Mouse (Mus musculus): ENCODE data around the gene Rbm28. TPM values are rescaled to one million over a fixed set of nuclear protein-coding genes. Genes with fewer than 3 reads are reported as not detected.

The Rbm28 gene
- polyA plus RNA-seq, 1 experiment from 2014 or later, result 74.8 TPM

GRCm38 (mm10) chr6:29206006-29206405 is 41.2 kb upstream of the Rbm28 start:
- Histone ChIP-seq H3K27me3 (ENCODE audit: control insufficient read depth, insufficient read depth, low read length) (no peaks in the 10 kb centered on the region), H3K27ac (ENCODE audit: low read depth, low read length) (no peak overlapping the region), H3K9ac (ENCODE audit: low read length) (no peak overlapping the region), H3K4me1 (replicated peaks; ENCODE audit: control insufficient read depth, insufficient read depth, low read length) (peaks cover under 1% of the 10 kb centered on the region; the same call in 1 of the 2 replicates), H3K9me3 (ENCODE audit: control insufficient read depth, low read length) (no peaks in the 10 kb centered on the region), H3K4me3 (ENCODE audit: low read depth, low read length) (no peak overlapping the region), H3K4me2 (ENCODE audit: low read depth, low read length, severe bottlenecking) (no peak overlapping the region), H3K36me3 (ENCODE audit: control insufficient read depth, insufficient read depth, low read length) (no peaks in the 10 kb centered on the region; the same call in 1 of the 2 replicates)
- whole genome bisulfite sequencing, result 97% methylated on average over 10 of the region's 10 CpGs
- ATAC-seq (replicated peaks; ENCODE audit: low FRiP score) (no peak), DNase-seq (ENCODE audit: low spot score) (no peak)

- H3K27me3 ChIP-seq (ENCODE audit: control insufficient read depth, insufficient read depth, low read length), result no peaks in the 10 kb centered on the region
- H3K4me1 ChIP-seq (replicated peaks; ENCODE audit: control insufficient read depth, insufficient read depth, low read length), result no peaks in the 10 kb centered on the region
- no peak overlapping the region for H3K27ac ChIP-seq (ENCODE audit: low read depth, low read length)
- no peak overlapping the region for H3K4me2 ChIP-seq (ENCODE audit: low read depth, low read length, severe bottlenecking)
- H3K9me3 ChIP-seq (ENCODE audit: control insufficient read depth, low read length), result no peaks in the 10 kb centered on the region
- ATAC-seq (replicated peaks; ENCODE audit: low FRiP score) (peak; percentile 74), DNase-seq (ENCODE audit: low spot score) (peak; percentile 78)
- 54% methylated on average over 15 of the region's 15 CpGs for WGBS
- H3K9ac ChIP-seq (ENCODE audit: low read length), result no peak overlapping the region
- H3K36me3 ChIP-seq (ENCODE audit: control insufficient read depth, insufficient read depth, low read length), result no peaks in the 10 kb centered on the region; the same call in 1 of the 2 replicates
- no peak overlapping the region for H3K4me3 ChIP-seq (ENCODE audit: low read depth, low read length)
Observed at GRCm38 (mm10) chr6:29204932-29205614, 40.3 kb upstream of the Rbm28 start.

- Histone ChIP-seq H3K4me3 (ENCODE audit: low read depth, low read length) (no peak overlapping the region), H3K27me3 (ENCODE audit: control insufficient read depth, insufficient read depth, low read length) (no peaks in the 10 kb centered on the region), H3K9me3 (ENCODE audit: control insufficient read depth, low read length) (no peaks in the 10 kb centered on the region), H3K9ac (ENCODE audit: low read length) (no peak overlapping the region), H3K4me2 (ENCODE audit: low read depth, low read length, severe bottlenecking) (no peak overlapping the region), H3K27ac (ENCODE audit: low read depth, low read length) (no peak overlapping the region), H3K4me1 (replicated peaks; ENCODE audit: control insufficient read depth, insufficient read depth, low read length) (no peaks in the 10 kb centered on the region), H3K36me3 (ENCODE audit: control insufficient read depth, insufficient read depth, low read length) (no peaks in the 10 kb centered on the region; the same call in 1 of the 2 replicates)
- 90% methylated on average over 6 of the region's 6 CpGs for WGBS
- ATAC-seq (replicated peaks; ENCODE audit: low FRiP score) (no peak), DNase-seq (ENCODE audit: low spot score) (no peak)
Observed at GRCm38 (mm10) chr6:29203861-29204585, 39.2 kb upstream of the Rbm28 start.

- H3K9me3 ChIP-seq (ENCODE audit: control insufficient read depth, low read length), result no peaks in the 10 kb centered on the region
- DNase-seq (ENCODE audit: low spot score), result no peak
- H3K4me1 ChIP-seq (replicated peaks; ENCODE audit: control insufficient read depth, insufficient read depth, low read length), result 0 out of 2 replicates have a peak, but pooled peaks cover 2% of the 10 kb centered on the region
- H3K27ac ChIP-seq (ENCODE audit: low read depth, low read length), result no peak overlapping the region
- H3K4me2 ChIP-seq (ENCODE audit: low read depth, low read length, severe bottlenecking), result no peak overlapping the region
- H3K9ac ChIP-seq (ENCODE audit: low read length), result no peak overlapping the region
- no peak for ATAC-seq (replicated peaks; ENCODE audit: low FRiP score)
- H3K27me3 ChIP-seq (ENCODE audit: control insufficient read depth, insufficient read depth, low read length), result peaks cover 1% of the 10 kb centered on the region; the same call in 1 of the 2 replicates
- no peak overlapping the region for H3K4me3 ChIP-seq (ENCODE audit: low read depth, low read length)
- 91% methylated on average over 13 of the region's 13 CpGs for WGBS
- H3K36me3 ChIP-seq (ENCODE audit: control insufficient read depth, insufficient read depth, low read length), result no peaks in the 10 kb centered on the region; the same call in 1 of the 2 replicates
Observed at GRCm38 (mm10) chr6:29203096-29203495, 38.3 kb upstream of the Rbm28 start.

GRCm38 (mm10) chr6:29201988-29202387 is 37.2 kb upstream of the Rbm28 start:
- Histone ChIP-seq H3K36me3 (ENCODE audit: control insufficient read depth, insufficient read depth, low read length) (no peaks in the 10 kb centered on the region; the same call in 1 of the 2 replicates), H3K27ac (ENCODE audit: low read depth, low read length) (no peak overlapping the region), H3K4me3 (ENCODE audit: low read depth, low read length) (no peak overlapping the region), H3K4me2 (ENCODE audit: low read depth, low read length, severe bottlenecking) (no peak overlapping the region), H3K9me3 (ENCODE audit: control insufficient read depth, low read length) (no peaks in the 10 kb centered on the region), H3K9ac (ENCODE audit: low read length) (no peak overlapping the region), H3K27me3 (ENCODE audit: control insufficient read depth, insufficient read depth, low read length) (peaks cover 2% of the 10 kb centered on the region; the same call in 1 of the 2 replicates), H3K4me1 (replicated peaks; ENCODE audit: control insufficient read depth, insufficient read depth, low read length) (0 out of 2 replicates have a peak, but pooled peaks cover 2% of the 10 kb centered on the region)
- DNase-seq (ENCODE audit: low spot score) (no peak), ATAC-seq (replicated peaks; ENCODE audit: low FRiP score) (no peak)
- WGBS, result 83% methylated on average over 8 of the region's 8 CpGs

- no peak for DNase-seq (ENCODE audit: low spot score)
- no peaks in the 10 kb centered on the region; the same call in 1 of the 2 replicates for H3K36me3 ChIP-seq (ENCODE audit: control insufficient read depth, insufficient read depth, low read length)
- no peak overlapping the region for H3K4me2 ChIP-seq (ENCODE audit: low read depth, low read length, severe bottlenecking)
- no peak overlapping the region for H3K4me3 ChIP-seq (ENCODE audit: low read depth, low read length)
- H3K4me1 ChIP-seq (replicated peaks; ENCODE audit: control insufficient read depth, insufficient read depth, low read length), result 0 out of 2 replicates have a peak, but pooled peaks cover 2% of the 10 kb centered on the region
- H3K27ac ChIP-seq (ENCODE audit: low read depth, low read length), result no peak overlapping the region
- H3K9ac ChIP-seq (ENCODE audit: low read length), result no peak overlapping the region
- H3K27me3 ChIP-seq (ENCODE audit: control insufficient read depth, insufficient read depth, low read length), result peaks cover 2% of the 10 kb centered on the region; the same call in 1 of the 2 replicates
- WGBS, result 90% methylated on average over 5 of the region's 5 CpGs
- no peak for ATAC-seq (replicated peaks; ENCODE audit: low FRiP score)
- H3K9me3 ChIP-seq (ENCODE audit: control insufficient read depth, low read length), result no peaks in the 10 kb centered on the region
Observed at GRCm38 (mm10) chr6:29201341-29201740, 36.5 kb upstream of the Rbm28 start.

- Histone ChIP-seq H3K9ac (ENCODE audit: low read length) (no peak overlapping the region), H3K4me2 (ENCODE audit: low read depth, low read length, severe bottlenecking) (no peak overlapping the region), H3K27ac (ENCODE audit: low read depth, low read length) (no peak overlapping the region), H3K9me3 (ENCODE audit: control insufficient read depth, low read length) (no peaks in the 10 kb centered on the region), H3K4me1 (replicated peaks; ENCODE audit: control insufficient read depth, insufficient read depth, low read length) (0 out of 2 replicates have a peak, but pooled peaks cover 2% of the 10 kb centered on the region), H3K4me3 (ENCODE audit: low read depth, low read length) (no peak overlapping the region), H3K27me3 (ENCODE audit: control insufficient read depth, insufficient read depth, low read length) (peaks cover 2% of the 10 kb centered on the region; the same call in 1 of the 2 replicates), H3K36me3 (ENCODE audit: control insufficient read depth, insufficient read depth, low read length) (no peaks in the 10 kb centered on the region; the same call in 1 of the 2 replicates)
- ATAC-seq (replicated peaks; ENCODE audit: low FRiP score) (no peak), DNase-seq (ENCODE audit: low spot score) (peak; percentile 38)
- 68% methylated on average over 3 of the region's 3 CpGs for WGBS
Observed at GRCm38 (mm10) chr6:29200496-29200895, 35.7 kb upstream of the Rbm28 start.

- peaks cover 2% of the 10 kb centered on the region; the same call in 1 of the 2 replicates for H3K27me3 ChIP-seq (ENCODE audit: control insufficient read depth, insufficient read depth, low read length)
- no peak overlapping the region; the same call in 1 of the 2 replicates for H3K9ac ChIP-seq (ENCODE audit: low read length)
- peak overlapping the region; percentile 19 for H3K4me3 ChIP-seq (ENCODE audit: low read depth, low read length)
- WGBS, result 44% methylated on average over 8 of the region's 8 CpGs
- no peak overlapping the region for H3K27ac ChIP-seq (ENCODE audit: low read depth, low read length)
- DNase-seq (ENCODE audit: low spot score) (no peak), ATAC-seq (replicated peaks; ENCODE audit: low FRiP score) (no peak)
- 0 out of 2 replicates have a peak, but pooled peaks cover 2% of the 10 kb centered on the region for H3K4me1 ChIP-seq (replicated peaks; ENCODE audit: control insufficient read depth, insufficient read depth, low read length)
- H3K4me2 ChIP-seq (ENCODE audit: low read depth, low read length, severe bottlenecking), result peak overlapping the region; percentile 44; the same call in 1 of the 2 replicates
- no peaks in the 10 kb centered on the region for H3K36me3 ChIP-seq (ENCODE audit: control insufficient read depth, insufficient read depth, low read length)
- no peaks in the 10 kb centered on the region for H3K9me3 ChIP-seq (ENCODE audit: control insufficient read depth, low read length)
Observed at GRCm38 (mm10) chr6:29199223-29199855, 34.5 kb upstream of the Rbm28 start.
